Mouse (Mus musculus) thymus, adult 18-20 months (tissue): ENCODE measurements at regions not wholly inside any gene's neighbourhood (a gene's known extent, or its start where the extent isn't known, plus 50 kb on each side); places are given as distances from the start of the nearest gene placed in this dataset.

Experiments used
- DNase-seq, 2 experiments: peaks; one replicate each; pipeline ENCODE4 v3.0.0; 2022; ENCODE audit warnings: mixed read lengths in 2 of 2

- DNase-seq: no peak
Measured at GRCm38 (mm10) chr2:169233151-169234123, 278.1 kb upstream of the Zfp64 start.

- no peak for DNase-seq
Measured at GRCm38 (mm10) chr2:169222264-169222663, 266.9 kb upstream of the Zfp64 start.

- no peak for DNase-seq
Measured at GRCm38 (mm10) chr2:169221141-169221540, 265.8 kb upstream of the Zfp64 start.

- no peak for DNase-seq
Measured at GRCm38 (mm10) chr2:169215546-169216043, 260.2 kb upstream of the Zfp64 start.

GRCm38 (mm10) chr2:169214396-169214795 is 259.0 kb upstream of the Zfp64 start:
- no peak for DNase-seq

- DNase-seq: no peak
Measured at GRCm38 (mm10) chr2:169213314-169213713, 257.9 kb upstream of the Zfp64 start.

- no peak for DNase-seq
Measured at GRCm38 (mm10) chr2:169212676-169213257, 257.4 kb upstream of the Zfp64 start.

- DNase-seq: no peak
Measured at GRCm38 (mm10) chr2:169204254-169204752, 248.9 kb upstream of the Zfp64 start.

- no peak for DNase-seq
Measured at GRCm38 (mm10) chr2:169191974-169192373, 236.6 kb upstream of the Zfp64 start.

GRCm38 (mm10) chr2:169191465-169191864 is 236.1 kb upstream of the Zfp64 start:
- DNase-seq: no peak

- DNase-seq: no peak
Measured at GRCm38 (mm10) chr2:169177565-169177964, 222.2 kb upstream of the Zfp64 start.

- DNase-seq: no peak
Measured at GRCm38 (mm10) chr2:169168795-169169194, 213.4 kb upstream of the Zfp64 start.

- no peak for DNase-seq
Measured at GRCm38 (mm10) chr2:169168376-169168775, 213.0 kb upstream of the Zfp64 start.

- DNase-seq: no peak
Measured at GRCm38 (mm10) chr2:169161651-169162050, 206.3 kb upstream of the Zfp64 start.

GRCm38 (mm10) chr2:169158760-169159159 is 203.4 kb upstream of the Zfp64 start:
- no peak for DNase-seq

- DNase-seq: no peak
Measured at GRCm38 (mm10) chr2:169158005-169158673, 202.8 kb upstream of the Zfp64 start.

GRCm38 (mm10) chr2:169156908-169157307 is 201.5 kb upstream of the Zfp64 start:
- DNase-seq: no peak

GRCm38 (mm10) chr2:169154881-169155280 is 199.5 kb upstream of the Zfp64 start:
- DNase-seq: no peak

GRCm38 (mm10) chr2:169147655-169148054 is 192.3 kb upstream of the Zfp64 start:
- no peak for DNase-seq

GRCm38 (mm10) chr2:169142224-169142623 is 186.8 kb upstream of the Zfp64 start:
- DNase-seq: no peak

- DNase-seq: no peak
Measured at GRCm38 (mm10) chr2:169133855-169134254, 178.5 kb upstream of the Zfp64 start.

- DNase-seq: no peak
Measured at GRCm38 (mm10) chr2:169125476-169125875, 170.1 kb upstream of the Zfp64 start.

- DNase-seq: no peak
Measured at GRCm38 (mm10) chr2:169122887-169123286, 167.5 kb upstream of the Zfp64 start.
